Mouse (Mus musculus) neural tube, embryonic 15.5 days (tissue): ENCODE measurements around the gene Mob3b. TPM values are rescaled to one million over a fixed set of nuclear protein-coding genes. Genes with fewer than 3 reads are reported as not detected.

Experiments
- ATAC-seq: fragments of 200-750 bp; cut with Nextera tagmentation; 2 replicates; pipeline ENCODE4 v1.8.0; 2017; ENCODE audit warnings: mild to moderate bottlenecking, moderate TSS enrichment, moderate library complexity; ENCODE audit not compliant: low FRiP score
- H3K27ac ChIP-seq: fragments of 300-500 bp; sonication (generic); replicated peaks from 2 replicates; pipeline ENCODE4 v1.5.1; 2015; ENCODE audit warnings: mild to moderate bottlenecking, inconsistent platforms
- H3K27me3 ChIP-seq: fragments of 300-500 bp; sonication (generic); replicated peaks from 2 replicates; pipeline ENCODE4 v1.6.1; 2015; ENCODE audit warnings: inconsistent platforms
- H3K36me3 ChIP-seq: fragments of 300-500 bp; sonication (generic); 2 replicates; pipeline ENCODE4 v1.6.1; 2015; ENCODE audit warnings: inconsistent platforms
- H3K4me1 ChIP-seq: fragments of 300-500 bp; sonication (generic); 2 replicates; pipeline ENCODE4 v1.6.1; 2015; ENCODE audit warnings: inconsistent platforms
- H3K4me2 ChIP-seq: fragments of 300-500 bp; sonication (generic); 2 replicates; pipeline ENCODE4 v1.6.1; 2015; ENCODE audit warnings: inconsistent platforms, mild to moderate bottlenecking, moderate library complexity
- H3K4me3 ChIP-seq: fragments of 300-500 bp; sonication (generic); replicated peaks from 2 replicates; pipeline ENCODE4 v1.5.1; 2015; ENCODE audit warnings: mild to moderate bottlenecking, inconsistent platforms
- H3K9ac ChIP-seq: fragments of 300-500 bp; sonication (generic); replicated peaks from 2 replicates; pipeline ENCODE4 v1.6.1; 2015; ENCODE audit warnings: mild to moderate bottlenecking, inconsistent platforms
- H3K9me3 ChIP-seq: fragments of 300-500 bp; sonication (generic); replicated peaks from 2 replicates; pipeline ENCODE4 v1.6.1; 2016; ENCODE audit warnings: inconsistent platforms
- WGBS: fragments of 180-500 bp; shearing (Covaris S2); methylation state at CpG from one replicate; pipeline ENCODE4 v1.1.7; 2015; ENCODE audit warnings: mixed read lengths; 5-methylcytosine and 5-hydroxymethylcytosine counted together
- polyA plus RNA-seq: library from polyadenylated mRNA; unstranded; fragments of >200 nt; fragmentation: Nextera tagmentation; extraction: Ambion mirVana; gene quantifications from 2 replicates; pipeline ENCODE4 v1.2.1, GENCODE M21; 2015

Gene Mob3b
- polyA plus RNA-seq, 1 experiment from 2014 or later = 3.7 TPM

- 44% methylated on average over 14 of the region's 14 CpGs for WGBS
- H3K36me3 ChIP-seq = no peaks in the 10 kb centered on the region
- H3K27me3 ChIP-seq = no peaks in the 10 kb centered on the region
- no peak overlapping the region for H3K4me2 ChIP-seq
- no peak overlapping the region for H3K9ac ChIP-seq
- no peak overlapping the region for H3K27ac ChIP-seq
- no peak overlapping the region for H3K4me3 ChIP-seq
- ATAC-seq = no peak; the same call in none of the 2 replicates
- no peaks in the 10 kb centered on the region for H3K9me3 ChIP-seq
- H3K4me1 ChIP-seq = no peaks in the 10 kb centered on the region
These were observed 67.7 kb downstream of the Mob3b start for GRCm38 (mm10) chr4:35089321-35090316.

- no peaks in the 10 kb centered on the region for H3K4me1 ChIP-seq
These were observed 71.1 kb downstream of the Mob3b start for GRCm38 (mm10) chr4:35086067-35086700.

GRCm38 (mm10) chr4:35084060-35084459, 73.2 kb downstream of the Mob3b start:
- Histone ChIP-seq H3K9me3 (no peaks in the 10 kb centered on the region), H3K4me1 (no peaks in the 10 kb centered on the region), H3K27ac (no peak overlapping the region), H3K4me2 (no peak overlapping the region), H3K4me3 (no peak overlapping the region), H3K36me3 (no peaks in the 10 kb centered on the region), H3K9ac (no peak overlapping the region), H3K27me3 (no peaks in the 10 kb centered on the region)
- ATAC-seq = no peak
- 88% methylated on average over 8 of the region's 8 CpGs for WGBS

More at GRCm38 (mm10) chr4:35086067-35086700, 71.1 kb downstream of the Mob3b start:
- H3K9me3 ChIP-seq = no peaks in the 10 kb centered on the region
- H3K9ac ChIP-seq = no peak overlapping the region
- H3K4me3 ChIP-seq = no peak overlapping the region
- WGBS = 85% methylated on average over 7 of the region's 7 CpGs
- no peak for ATAC-seq
- H3K4me2 ChIP-seq = no peak overlapping the region
- H3K36me3 ChIP-seq = no peaks in the 10 kb centered on the region
- no peaks in the 10 kb centered on the region for H3K27me3 ChIP-seq
- H3K27ac ChIP-seq = no peak overlapping the region

GRCm38 (mm10) chr4:35082476-35083114, 74.7 kb downstream of the Mob3b start:
- Histone ChIP-seq H3K9ac (no peak overlapping the region), H3K27me3 (no peaks in the 10 kb centered on the region), H3K4me2 (no peak overlapping the region), H3K4me3 (no peak overlapping the region), H3K27ac (no peak overlapping the region), H3K4me1 (no peaks in the 10 kb centered on the region), H3K9me3 (no peaks in the 10 kb centered on the region), H3K36me3 (no peaks in the 10 kb centered on the region)
- whole genome bisulfite sequencing = 86% methylated on average over 10 of the region's 10 CpGs
- ATAC-seq = no peak

GRCm38 (mm10) chr4:35080285-35080684, 77.0 kb downstream of the Mob3b start:
- H3K27me3 ChIP-seq = no peaks in the 10 kb centered on the region
- H3K4me1 ChIP-seq = no peaks in the 10 kb centered on the region
- H3K9me3 ChIP-seq = no peaks in the 10 kb centered on the region
- H3K36me3 ChIP-seq = no peaks in the 10 kb centered on the region
- ATAC-seq = no peak
- no peak overlapping the region for H3K4me2 ChIP-seq
- H3K27ac ChIP-seq = no peak overlapping the region
- H3K9ac ChIP-seq = no peak overlapping the region
- H3K4me3 ChIP-seq = no peak overlapping the region
- 94% methylated on average over 6 of the region's 6 CpGs for WGBS

GRCm38 (mm10) chr4:35068739-35069138, 88.5 kb downstream of the Mob3b start:
- H3K27me3 ChIP-seq = no peaks in the 10 kb centered on the region
- no peak overlapping the region for H3K9ac ChIP-seq
- H3K27ac ChIP-seq = no peak overlapping the region
- whole genome bisulfite sequencing = 84% methylated on average over 4 of the region's 4 CpGs
- no peak for ATAC-seq
- no peak overlapping the region for H3K4me2 ChIP-seq
- H3K36me3 ChIP-seq = no peaks in the 10 kb centered on the region
- peaks cover 8% of the 10 kb centered on the region for H3K4me1 ChIP-seq
- no peaks in the 10 kb centered on the region for H3K9me3 ChIP-seq
- no peak overlapping the region for H3K4me3 ChIP-seq

GRCm38 (mm10) chr4:35066163-35066562, 91.1 kb downstream of the Mob3b start:
- Histone ChIP-seq H3K4me1 (peaks cover 8% of the 10 kb centered on the region), H3K36me3 (no peaks in the 10 kb centered on the region), H3K27me3 (no peaks in the 10 kb centered on the region), H3K9me3 (no peaks in the 10 kb centered on the region), H3K4me2 (no peak overlapping the region), H3K9ac (no peak overlapping the region), H3K4me3 (no peak overlapping the region), H3K27ac (no peak overlapping the region)
- WGBS = 74% methylated on average over 4 of the region's 4 CpGs
- ATAC-seq = no peak

GRCm38 (mm10) chr4:35065075-35065838, 92.0 kb downstream of the Mob3b start:
- H3K4me3 ChIP-seq = no peak overlapping the region
- H3K9me3 ChIP-seq = no peaks in the 10 kb centered on the region
- ATAC-seq = peak; percentile 61; the same call in 1 of the 2 replicates
- 26% methylated on average over 15 of the region's 15 CpGs for WGBS
- H3K27me3 ChIP-seq = no peaks in the 10 kb centered on the region
- H3K36me3 ChIP-seq = no peaks in the 10 kb centered on the region
- H3K4me1 ChIP-seq = peaks cover 8% of the 10 kb centered on the region
- H3K4me2 ChIP-seq = peak overlapping the region; percentile 30
- H3K9ac ChIP-seq = no peak overlapping the region
- no peak overlapping the region for H3K27ac ChIP-seq

- Histone ChIP-seq H3K4me2 (no peak overlapping the region), H3K9me3 (no peaks in the 10 kb centered on the region), H3K4me1 (peaks cover 8% of the 10 kb centered on the region), H3K9ac (no peak overlapping the region), H3K4me3 (no peak overlapping the region), H3K36me3 (no peaks in the 10 kb centered on the region), H3K27me3 (no peaks in the 10 kb centered on the region), H3K27ac (no peak overlapping the region)
- no peak for ATAC-seq
- WGBS = 73% methylated on average over 7 of the region's 7 CpGs
These were observed 94.1 kb downstream of the Mob3b start for GRCm38 (mm10) chr4:35063146-35063719.

- H3K27ac ChIP-seq = no peak overlapping the region
- H3K4me3 ChIP-seq = no peak overlapping the region
- H3K4me2 ChIP-seq = no peak overlapping the region
- H3K9me3 ChIP-seq = no peaks in the 10 kb centered on the region
- no peaks in the 10 kb centered on the region for H3K27me3 ChIP-seq
- no peaks in the 10 kb centered on the region for H3K36me3 ChIP-seq
- H3K4me1 ChIP-seq = peaks cover 8% of the 10 kb centered on the region
- no peak overlapping the region for H3K9ac ChIP-seq
- ATAC-seq = no peak
- WGBS = 65% methylated on average over 1 of the region's 1 CpGs
These were observed 96.3 kb downstream of the Mob3b start for GRCm38 (mm10) chr4:35060964-35061363.

- Histone ChIP-seq H3K9ac (no peak overlapping the region), H3K4me1 (peaks cover 7% of the 10 kb centered on the region), H3K27me3 (no peaks in the 10 kb centered on the region), H3K9me3 (no peaks in the 10 kb centered on the region), H3K27ac (no peak overlapping the region), H3K36me3 (no peaks in the 10 kb centered on the region), H3K4me3 (no peak overlapping the region), H3K4me2 (no peak overlapping the region)
- no peak for ATAC-seq
- 89% methylated on average over 3 of the region's 3 CpGs for WGBS
These were observed 96.9 kb downstream of the Mob3b start for GRCm38 (mm10) chr4:35060401-35060800.
